Comparison of ENCODE assay signal across 8 mouse cellular contexts in genomic region chr9:64790673-64791660, GRCm38 (mm10). TPM values are rescaled to one million over a fixed set of nuclear protein-coding genes. Genes with fewer than 3 reads are reported as not detected.
DNase-seq lines count a peak whose midpoint lies in the region; ATAC-seq lines count a peak whose summit lies in the region.
"Had no signal": no experiment of that assay in that cellular context is flagged by ENCODE, and none has a peak within 500 bp of the region (broad histone marks: within the 10 kb centered on the region; RNA-seq: fewer than 3 reads in every experiment).

No protein-coding gene starts in this region.

- no peaks in the 10 kb centered on the region for H3K27me3 ChIP-seq in liver, embryonic 11.5 days (replicated peaks; ENCODE audit: control insufficient read depth, insufficient read depth, low read length)
- H3K27me3 ChIP-seq in liver, embryonic 12.5 days (replicated peaks) = no peaks in the 10 kb centered on the region

- no peaks in the 10 kb centered on the region for H3K36me3 ChIP-seq in liver, embryonic 11.5 days (ENCODE audit: control insufficient read depth, insufficient read depth, low read length)
- no peaks in the 10 kb centered on the region for H3K36me3 ChIP-seq in liver, embryonic 12.5 days

- H3K4me2 ChIP-seq in liver, embryonic 11.5 days = no peak overlapping the region
- H3K4me2 ChIP-seq in liver, embryonic 12.5 days = no peak overlapping the region

- H3K4me1 ChIP-seq in liver, embryonic 11.5 days (replicated peaks; ENCODE audit: control insufficient read depth, insufficient read depth, low read length) = peaks cover 24% of the 10 kb centered on the region
- peaks cover 7% of the 10 kb centered on the region for H3K4me1 ChIP-seq in brown adipose tissue, adult 24 weeks (ENCODE audit: control insufficient read depth, insufficient read depth, insufficient read length, low read length)
- peaks cover 70% of the 10 kb centered on the region for H3K4me1 ChIP-seq in liver, embryonic 12.5 days

- no peak overlapping the region for H3K4me3 ChIP-seq in liver, embryonic 11.5 days (ENCODE audit: low read depth, low read length)
- no peak overlapping the region for H3K4me3 ChIP-seq in brown adipose tissue, adult 24 weeks (ENCODE audit: insufficient read depth, low read depth, low read length)
- no peak overlapping the region for H3K4me3 ChIP-seq in liver, embryonic 12.5 days

- WGBS in liver, embryonic 11.5 days = 67% methylated on average over 7 of the region's 7 CpGs
- 60% methylated on average over 7 of the region's 7 CpGs for WGBS in liver, embryonic 12.5 days (ENCODE audit: insufficient replicate concordance)

- no peak for ATAC-seq in liver, embryonic 11.5 days (replicated peaks; ENCODE audit: low FRiP score)
- ATAC-seq in liver, embryonic 12.5 days = no peak
- peak; percentile 67 for ATAC-seq in monocyte, adult 5-6 weeks (replicated peaks; ENCODE audit: insufficient number of reproducible peaks, low FRiP score, low TSS enrichment, poor library complexity, severe bottlenecking)

- H3K27ac ChIP-seq in liver, embryonic 11.5 days (ENCODE audit: low read depth, low read length) = no peak overlapping the region
- H3K27ac ChIP-seq in brown adipose tissue, adult 24 weeks (replicated peaks; ENCODE audit: low read depth, low read length) = peak overlapping the region; percentile 23; the same call in 1 of the 2 replicates
- peak overlapping the region; percentile 97 for H3K27ac ChIP-seq in liver, embryonic 12.5 days

- no peak overlapping the region for H3K9ac ChIP-seq in liver, embryonic 11.5 days (ENCODE audit: low read depth, low read length)
- H3K9ac ChIP-seq in liver, embryonic 12.5 days = peak overlapping the region; percentile 58

- DNase-seq in liver = peak; percentile 32
- DNase-seq in liver, embryonic 11.5 days (ENCODE audit: low spot score) = no peak
- no peak for DNase-seq in ovary, adult 18-20 months (ENCODE audit: low spot score)
- no peak for DNase-seq in thymus, postnatal 4 days
- DNase-seq: cerebellum, postnatal 25 days had no signal

- H3K9me3 ChIP-seq in liver, embryonic 11.5 days (ENCODE audit: control insufficient read depth, low read length) = no peaks in the 10 kb centered on the region
- no peaks in the 10 kb centered on the region for H3K9me3 ChIP-seq in liver, embryonic 12.5 days (replicated peaks)

RNA-seq across cellular contexts. Expression of gene Dennd4a, which starts 20.2 kb away (rescaled TPM):
- 19.1 and 22.6 TPM in 2 replicates for polyA plus RNA-seq in liver, embryonic 11.5 days (2014; fragmentation: Nextera tagmentation; extraction: Ambion mirVana)
- polyA plus RNA-seq in brown adipose tissue, adult 24 weeks (2012; ENCODE audit: insufficient read depth, insufficient read length, missing spikeins) = 11.0 and 24.6 TPM in 2 replicates
- 32.6 and 32.7 TPM in 2 replicates for polyA plus RNA-seq in liver, embryonic 12.5 days (2016; fragmentation: Nextera tagmentation; extraction: Ambion mirVana)
- 221 to 285 TPM (median 274 TPM) in 3 replicates for total RNA-seq in monocyte, adult 5-6 weeks (2017)

RNA-seq across cellular contexts. Expression of gene Rab11a, which starts 53.4 kb away (rescaled TPM):
- 341 TPM in 2 replicates for polyA plus RNA-seq in liver, embryonic 11.5 days (2014; fragmentation: Nextera tagmentation; extraction: Ambion mirVana)
- polyA plus RNA-seq in brown adipose tissue, adult 24 weeks (2012; ENCODE audit: insufficient read depth, insufficient read length, missing spikeins) = 141 and 169 TPM in 2 replicates
- 240 and 248 TPM in 2 replicates for polyA plus RNA-seq in liver, embryonic 12.5 days (2016; fragmentation: Nextera tagmentation; extraction: Ambion mirVana)
- 169 to 356 TPM (median 307 TPM) in 3 replicates for total RNA-seq in monocyte, adult 5-6 weeks (2017)
